Mouse (Mus musculus): ENCODE measurements around the gene Denr. TPM values are rescaled to one million over a fixed set of nuclear protein-coding genes. Genes with fewer than 3 reads are reported as not detected.

Denr gene
- polyA plus RNA-seq, 1 experiment: 51.8 TPM

GRCm38 (mm10) chr5:123964208-123964607 is 57.2 kb downstream of the Denr start:
- Histone ChIP-seq H3K4me1 (ENCODE audit: control insufficient read depth, insufficient read depth, low read length) (no peaks in the 10 kb centered on the region), H3K4me3 (ENCODE audit: insufficient read depth, low read length) (no peak overlapping the region), H3K27ac (ENCODE audit: insufficient read depth, low read depth, low read length) (no peak overlapping the region)
- TF ChIP-seq POLR2A (IDR thresholded peaks at IDR 0.05; ENCODE audit: borderline replicate concordance, low read depth, low read length) (no peak), CTCF (IDR thresholded peaks at IDR 0.05; ENCODE audit: low read depth, low read length) (no peak)

GRCm38 (mm10) chr5:123966759-123967158 is 59.8 kb downstream of the Denr start:
- TF ChIP-seq POLR2A (IDR thresholded peaks at IDR 0.05; ENCODE audit: borderline replicate concordance, low read depth, low read length): no peak
- TF ChIP-seq CTCF (IDR thresholded peaks at IDR 0.05; ENCODE audit: low read depth, low read length): no peak
- H3K27ac ChIP-seq (ENCODE audit: insufficient read depth, low read depth, low read length): no peak overlapping the region
- no peak overlapping the region for H3K4me3 ChIP-seq (ENCODE audit: insufficient read depth, low read length)
- H3K4me1 ChIP-seq (ENCODE audit: control insufficient read depth, insufficient read depth, low read length): no peaks in the 10 kb centered on the region

DNA sequence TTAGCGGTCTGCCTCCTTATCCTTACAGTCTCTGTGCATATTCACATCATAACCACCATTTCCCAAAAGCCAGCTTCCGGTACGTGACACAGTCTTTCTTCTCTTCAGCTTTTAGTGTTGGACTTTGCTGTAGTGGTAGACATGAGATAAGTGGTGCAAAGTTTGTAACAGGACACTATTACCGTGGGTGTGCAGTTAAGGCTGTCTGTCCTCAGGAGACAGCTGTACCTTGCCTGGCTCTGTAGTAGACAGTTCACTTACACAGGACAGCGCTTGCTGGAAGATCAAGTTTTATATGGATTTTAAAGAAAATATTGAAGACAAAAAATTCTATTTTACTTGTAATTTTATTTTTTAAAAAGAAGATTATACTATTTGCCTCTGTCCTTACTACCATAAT is 61.5 kb downstream of the Denr start:
- H3K27ac ChIP-seq (ENCODE audit: insufficient read depth, low read depth, low read length): no peak overlapping the region
- no peak overlapping the region for H3K4me3 ChIP-seq (ENCODE audit: insufficient read depth, low read length)
- no peak for TF ChIP-seq CTCF (IDR thresholded peaks at IDR 0.05; ENCODE audit: low read depth, low read length)
- TF ChIP-seq POLR2A (IDR thresholded peaks at IDR 0.05; ENCODE audit: borderline replicate concordance, low read depth, low read length): no peak
- H3K4me1 ChIP-seq (ENCODE audit: control insufficient read depth, insufficient read depth, low read length): no peaks in the 10 kb centered on the region

DNA sequence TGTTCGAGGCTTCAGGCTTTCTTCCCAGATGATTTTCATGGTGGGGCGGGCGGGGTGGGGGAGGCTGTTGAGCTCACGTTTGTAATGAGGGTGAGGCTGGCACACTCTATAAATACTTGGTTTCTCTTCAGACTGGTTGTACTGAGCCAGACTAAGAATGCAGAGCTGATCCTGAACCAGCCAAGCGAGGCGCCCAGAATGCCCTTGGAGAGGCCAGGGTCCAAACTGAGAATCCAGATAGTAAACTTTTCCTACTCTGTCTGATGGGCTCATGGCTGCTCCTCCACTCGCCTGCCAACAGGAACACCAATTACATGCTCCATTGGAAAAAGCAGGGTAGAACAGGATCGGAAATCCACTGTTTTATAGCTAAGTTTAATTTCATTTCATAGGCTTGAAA is 62.2 kb downstream of the Denr start:
- TF ChIP-seq CTCF (IDR thresholded peaks at IDR 0.05; ENCODE audit: low read depth, low read length): no peak
- no peak for TF ChIP-seq POLR2A (IDR thresholded peaks at IDR 0.05; ENCODE audit: borderline replicate concordance, low read depth, low read length)
- no peaks in the 10 kb centered on the region for H3K4me1 ChIP-seq (ENCODE audit: control insufficient read depth, insufficient read depth, low read length)
- no peak overlapping the region for H3K27ac ChIP-seq (ENCODE audit: insufficient read depth, low read depth, low read length)
- no peak overlapping the region for H3K4me3 ChIP-seq (ENCODE audit: insufficient read depth, low read length)

DNA sequence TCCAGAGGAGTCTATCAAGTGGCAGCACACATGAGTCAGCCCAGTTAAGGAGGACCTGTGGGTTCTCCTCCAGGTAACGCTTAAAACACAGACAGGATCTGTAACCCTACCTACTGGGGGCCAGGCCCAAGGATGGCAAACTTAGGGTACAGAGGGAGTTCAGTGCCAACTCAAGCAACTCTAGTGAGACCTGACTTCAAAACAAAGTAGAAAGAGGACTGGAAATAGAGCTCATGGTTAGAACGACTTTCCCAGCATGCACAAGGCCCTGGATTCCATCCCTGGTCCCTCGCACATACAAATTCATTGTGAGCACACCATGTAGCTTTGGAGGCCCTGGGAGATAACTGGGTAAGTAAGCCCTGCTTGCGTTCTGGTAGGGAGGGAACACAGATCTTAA is 63.6 kb downstream of the Denr start:
- Histone ChIP-seq H3K4me1 (ENCODE audit: control insufficient read depth, insufficient read depth, low read length) (no peaks in the 10 kb centered on the region), H3K4me3 (ENCODE audit: insufficient read depth, low read length) (no peak overlapping the region), H3K27ac (ENCODE audit: insufficient read depth, low read depth, low read length) (no peak overlapping the region)
- TF ChIP-seq POLR2A (IDR thresholded peaks at IDR 0.05; ENCODE audit: borderline replicate concordance, low read depth, low read length): no peak
- TF ChIP-seq CTCF (IDR thresholded peaks at IDR 0.05; ENCODE audit: low read depth, low read length): no peak

- TF ChIP-seq POLR2A (IDR thresholded peaks at IDR 0.05; ENCODE audit: borderline replicate concordance, low read depth, low read length) (no peak), CTCF (IDR thresholded peaks at IDR 0.05; ENCODE audit: low read depth, low read length) (no peak)
- Histone ChIP-seq H3K27ac (ENCODE audit: insufficient read depth, low read depth, low read length) (no peak overlapping the region), H3K4me3 (ENCODE audit: insufficient read depth, low read length) (no peak overlapping the region), H3K4me1 (ENCODE audit: control insufficient read depth, insufficient read depth, low read length) (no peaks in the 10 kb centered on the region)
Measured at GRCm38 (mm10) chr5:123972453-123972852, 65.5 kb downstream of the Denr start.

DNA sequence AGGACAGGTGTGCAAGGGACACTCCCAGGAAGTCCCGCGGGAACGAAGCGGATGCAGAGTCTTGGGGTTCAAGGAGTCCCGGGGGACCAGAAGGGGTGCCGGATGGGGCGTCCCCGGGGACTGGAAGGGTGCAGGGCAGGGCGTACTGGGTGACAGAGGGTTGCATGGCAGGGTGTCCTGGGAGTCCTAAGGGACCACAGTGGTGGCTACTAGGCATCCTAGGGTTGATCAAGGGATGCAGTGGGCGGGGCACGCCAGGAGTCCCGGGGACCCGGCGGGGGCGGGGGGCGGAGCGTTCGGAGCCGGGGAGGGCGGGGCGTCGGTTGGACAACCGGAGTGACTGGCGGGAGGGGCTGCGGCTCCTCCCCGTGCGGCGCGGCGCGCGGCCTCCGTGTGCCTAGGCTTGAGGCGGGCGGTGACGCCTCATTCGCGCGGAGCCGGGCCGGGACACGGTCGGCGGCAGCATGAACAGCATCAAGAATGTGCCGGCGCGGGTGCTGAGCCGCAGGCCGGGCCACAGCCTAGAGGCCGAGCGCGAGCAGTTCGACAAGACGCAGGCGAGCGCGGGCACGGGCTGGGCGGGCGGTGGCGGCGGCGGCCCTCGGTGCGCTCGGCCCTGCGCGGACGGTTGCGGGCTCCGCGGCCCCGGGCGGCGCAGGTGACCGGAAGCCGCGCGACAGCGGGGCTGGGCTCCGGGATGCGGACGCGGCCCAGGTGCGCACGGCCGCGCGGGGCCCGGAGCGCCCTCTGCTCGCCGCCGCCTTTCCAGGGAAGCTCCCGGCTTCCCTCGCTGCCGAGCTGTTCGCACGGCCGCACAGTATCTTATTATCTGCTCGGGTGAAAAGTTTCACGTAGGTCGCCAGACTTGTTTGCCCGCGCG is 66.6 kb downstream of the Denr start, which contains the start of gene Hip1r:
Gene Hip1r (plus strand): TSS at position 330 of the 880 bp plus-strand sequence.
- no peak within 1 kb of the TSS for H3K27ac ChIP-seq (ENCODE audit: insufficient read depth, low read depth, low read length)
- no peaks in the 10 kb centered on the region for H3K4me1 ChIP-seq (ENCODE audit: control insufficient read depth, insufficient read depth, low read length)
- H3K4me3 ChIP-seq (ENCODE audit: insufficient read depth, low read length): peak within 1 kb of the TSS; percentile 67
- TF ChIP-seq POLR2A (IDR thresholded peaks at IDR 0.05; ENCODE audit: borderline replicate concordance, low read depth, low read length) (no peak), CTCF (IDR thresholded peaks at IDR 0.05; ENCODE audit: low read depth, low read length) (no peak)

DNA sequence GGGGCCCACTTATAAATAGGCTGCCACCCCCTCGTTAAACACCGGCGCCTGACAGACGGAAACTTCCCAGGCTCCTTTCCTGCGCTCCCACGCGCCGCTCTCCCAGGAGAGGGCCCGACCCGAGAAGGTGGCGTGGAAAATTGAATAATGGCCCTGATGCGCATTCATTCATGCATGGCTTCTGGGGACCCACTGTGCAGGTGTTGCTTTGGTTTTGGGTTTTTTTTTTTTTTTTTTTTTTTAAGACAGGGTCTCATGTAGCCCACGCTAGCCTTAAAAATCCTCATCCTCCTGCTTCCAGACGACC is 67.2 kb downstream of the Denr start:
- Histone ChIP-seq H3K4me1 (ENCODE audit: control insufficient read depth, insufficient read depth, low read length) (no peaks in the 10 kb centered on the region), H3K4me3 (ENCODE audit: insufficient read depth, low read length) (peak overlapping the region; percentile 67), H3K27ac (ENCODE audit: insufficient read depth, low read depth, low read length) (no peak overlapping the region)
- no peak for TF ChIP-seq CTCF (IDR thresholded peaks at IDR 0.05; ENCODE audit: low read depth, low read length)
- TF ChIP-seq POLR2A (IDR thresholded peaks at IDR 0.05; ENCODE audit: borderline replicate concordance, low read depth, low read length): no peak

DNA sequence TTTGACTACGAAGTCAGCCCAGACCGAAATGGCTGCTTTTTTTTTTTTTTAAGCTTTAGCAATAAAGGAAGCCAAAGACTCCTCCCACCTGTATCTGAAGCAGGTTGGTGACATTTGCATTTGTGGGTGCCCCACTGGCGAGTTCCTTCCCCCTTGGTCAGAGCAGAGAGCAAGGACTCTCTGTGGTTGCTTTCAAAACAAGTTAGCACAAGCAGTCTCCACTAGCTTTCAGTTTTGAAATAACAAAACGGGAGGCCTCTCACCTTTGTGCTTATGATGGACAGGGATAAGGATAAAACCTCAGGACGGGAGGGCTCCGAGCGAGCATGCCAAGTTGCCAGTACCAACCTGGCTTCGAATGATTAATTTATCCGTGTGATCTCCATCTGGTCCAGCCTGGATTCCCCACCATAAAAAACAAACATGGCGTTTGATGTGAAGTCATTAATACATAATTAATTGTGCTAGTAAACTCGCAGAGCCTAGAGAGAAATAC is 67.7 kb downstream of the Denr start:
- TF ChIP-seq POLR2A (IDR thresholded peaks at IDR 0.05; ENCODE audit: borderline replicate concordance, low read depth, low read length): no peak
- no peak for TF ChIP-seq CTCF (IDR thresholded peaks at IDR 0.05; ENCODE audit: low read depth, low read length)
- Histone ChIP-seq H3K27ac (ENCODE audit: insufficient read depth, low read depth, low read length) (no peak overlapping the region), H3K4me3 (ENCODE audit: insufficient read depth, low read length) (peak overlapping the region; percentile 20; the same call in 1 of the 2 replicates), H3K4me1 (ENCODE audit: control insufficient read depth, insufficient read depth, low read length) (no peaks in the 10 kb centered on the region)

DNA sequence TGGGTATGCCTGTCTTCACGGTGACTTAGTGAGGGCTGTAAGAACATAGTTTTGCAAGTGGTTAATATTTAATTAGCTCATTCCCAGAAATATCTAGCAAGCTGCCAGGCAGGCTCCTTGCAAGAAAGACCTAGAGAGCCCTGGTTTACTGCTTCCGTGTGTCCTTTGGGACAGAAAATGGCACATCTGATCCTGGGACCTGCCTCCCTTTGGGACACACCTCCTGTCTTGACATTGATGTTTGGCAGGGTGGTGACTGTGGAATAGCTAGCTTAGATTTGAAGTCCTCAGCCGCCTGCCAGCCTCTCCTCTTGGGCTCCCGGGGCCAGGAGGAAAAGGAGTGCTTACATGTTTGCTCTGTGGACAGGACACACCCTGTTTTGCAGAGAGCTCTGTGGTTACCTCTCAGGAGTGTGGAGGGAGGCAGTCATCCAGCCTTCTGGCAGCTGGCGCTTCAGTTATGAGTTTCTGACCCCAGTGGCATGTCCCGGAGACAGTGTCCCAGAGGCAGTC is 68.7 kb downstream of the Denr start:
- H3K4me3 ChIP-seq (ENCODE audit: insufficient read depth, low read length): no peak overlapping the region
- H3K27ac ChIP-seq (ENCODE audit: insufficient read depth, low read depth, low read length): no peak overlapping the region

More for the DNA sequence above, 68.7 kb downstream of the Denr start:
- no peak for TF ChIP-seq CTCF (IDR thresholded peaks at IDR 0.05; ENCODE audit: low read depth, low read length)
- no peak for TF ChIP-seq POLR2A (IDR thresholded peaks at IDR 0.05; ENCODE audit: borderline replicate concordance, low read depth, low read length)
- H3K4me1 ChIP-seq (ENCODE audit: control insufficient read depth, insufficient read depth, low read length): no peaks in the 10 kb centered on the region

Data from bone marrow macrophage, adult 2 months (primary cell).